Mouse (Mus musculus): ENCODE results near the gene Itga2b. TPM values are rescaled to one million over a fixed set of nuclear protein-coding genes. Genes with fewer than 3 reads are reported as not detected.

Itga2b gene
- polyA plus RNA-seq, 1 experiment from 2014 or later = 5.4 TPM

DNA sequence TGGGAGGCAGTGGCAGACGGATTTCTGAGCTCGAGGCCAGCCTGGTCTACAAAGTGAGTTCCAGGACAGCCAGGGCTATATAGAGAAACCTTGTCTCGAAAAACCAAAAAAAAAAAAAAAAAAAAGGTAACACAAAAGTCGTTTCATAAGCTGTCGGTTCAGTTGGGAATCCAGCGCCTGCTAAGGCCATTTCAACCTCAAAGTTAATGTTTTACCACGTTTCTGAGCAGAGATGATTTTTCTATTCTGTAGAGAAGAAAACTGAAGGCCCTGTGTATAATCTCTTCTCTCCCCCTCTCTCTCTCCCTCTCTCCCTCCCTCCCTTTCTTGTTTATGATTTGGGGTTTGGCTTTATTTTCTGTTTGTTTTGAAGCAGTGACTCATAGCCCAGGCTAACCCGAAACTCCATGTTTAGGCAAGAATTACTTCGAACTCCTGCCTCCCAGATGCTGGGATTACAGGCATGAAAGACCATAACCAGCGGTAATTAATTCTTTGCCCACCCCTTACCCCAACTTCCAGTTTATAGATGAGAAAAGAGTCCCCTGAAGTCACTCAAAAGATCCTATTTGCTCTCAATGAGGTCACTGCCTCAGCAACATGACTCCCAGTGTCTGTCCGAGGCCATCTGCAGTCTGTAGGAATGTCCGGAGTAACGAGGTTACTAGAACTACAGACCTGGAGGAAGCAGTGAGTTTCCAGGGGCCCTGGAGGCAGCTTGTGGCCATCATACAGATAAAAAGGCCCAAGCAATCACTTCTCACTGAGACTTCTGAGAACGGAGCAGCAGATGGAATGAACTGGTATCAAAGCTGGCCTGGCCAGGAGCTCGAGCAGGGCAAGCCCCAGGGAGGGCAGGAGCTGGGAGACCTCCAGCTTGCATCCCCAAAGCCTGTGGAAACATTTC, 60.8 kb downstream of the Itga2b start:
- Histone ChIP-seq H3K9me3 (ENCODE audit: control insufficient read depth, low read length) (no peaks in the 10 kb centered on the region), H3K9ac (ENCODE audit: low read length) (no peak overlapping the region), H3K4me1 (replicated peaks; ENCODE audit: control insufficient read depth, insufficient read depth) (peaks cover 5% of the 10 kb centered on the region; the same call in 1 of the 2 replicates), H3K4me3 (ENCODE audit: low read depth, low read length) (peak overlapping the region; percentile 29), H3K27ac (replicated peaks) (peak overlapping the region; percentile 71; the same call in 1 of the 2 replicates), H3K27me3 (ENCODE audit: control insufficient read depth, insufficient read depth, low read length) (no peaks in the 10 kb centered on the region), H3K4me2 (replicated peaks; ENCODE audit: low read depth) (peak overlapping the region; percentile 46), H3K36me3 (ENCODE audit: control insufficient read depth, insufficient read depth, low read length) (peaks cover 6% of the 10 kb centered on the region; the same call in 1 of the 2 replicates)
- WGBS = 27% methylated on average over 15 of the region's 15 CpGs
- no peak for TF ChIP-seq EP300 (optimal IDR thresholded peaks at IDR 0.05)
- TF ChIP-seq CTCF (IDR thresholded peaks at IDR 0.05; ENCODE audit: low read depth) = no peak
- no peak for DNase-seq (ENCODE audit: low spot score)
- no peak for ATAC-seq (ENCODE audit: low FRiP score, low TSS enrichment)

DNA sequence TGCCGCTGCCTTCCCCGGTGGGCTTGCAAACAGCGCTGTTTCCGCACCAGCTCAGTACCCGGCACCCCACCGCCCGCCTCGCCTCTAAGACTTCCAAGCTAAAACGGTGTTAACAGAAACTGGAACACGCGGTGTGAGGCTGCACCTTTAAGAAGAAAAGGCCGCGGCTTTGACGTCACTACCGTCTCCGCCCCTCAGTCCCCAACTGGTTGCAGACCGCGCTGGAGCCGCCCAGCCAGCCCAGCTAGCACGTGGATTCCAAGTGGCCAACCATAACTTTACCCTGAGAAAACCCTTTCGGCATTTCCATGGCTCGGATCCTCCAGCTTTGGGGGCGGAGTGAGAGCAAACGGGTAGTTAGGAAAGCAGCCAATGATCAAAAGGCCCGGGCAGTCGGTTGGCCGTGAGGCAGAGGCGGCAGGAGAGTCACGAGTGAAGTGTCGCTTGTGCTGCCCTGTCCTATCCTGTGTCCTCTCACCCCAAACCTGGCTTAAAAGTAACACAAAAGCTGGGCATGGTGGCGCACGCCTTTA, 61.5 kb downstream of the Itga2b start:
- peak; percentile 89 for ATAC-seq (ENCODE audit: low FRiP score, low TSS enrichment)

DNA sequence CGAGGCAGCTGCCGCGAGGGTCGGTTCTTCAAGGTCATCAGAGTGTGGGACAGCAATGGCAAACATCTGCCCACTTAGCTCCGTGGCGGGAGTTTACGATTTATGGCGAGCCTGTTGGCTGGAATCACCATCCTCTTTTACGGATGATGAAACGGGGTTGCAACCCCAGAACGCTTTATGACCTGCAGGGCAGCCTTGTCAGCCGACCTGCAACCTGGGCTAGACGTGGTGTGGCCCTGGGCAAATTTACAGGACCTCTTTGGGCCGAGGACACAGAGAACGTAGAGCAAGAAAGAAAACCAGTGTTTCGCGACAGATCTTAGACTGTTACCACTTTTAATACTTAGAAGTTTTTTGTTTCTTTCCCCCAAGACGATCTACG, 62.1 kb downstream of the Itga2b start, which contains the start of gene Slc25a39:
Gene Slc25a39, minus strand, starts transcription at position 113 of the 382 bp plus-strand sequence.
- Histone ChIP-seq H3K36me3 (ENCODE audit: control insufficient read depth, insufficient read depth, low read length) (peaks cover 14% of the 10 kb centered on the region; the same call in 1 of the 2 replicates), H3K27ac (replicated peaks) (peak within 1 kb of the TSS; percentile 91), H3K4me2 (replicated peaks; ENCODE audit: low read depth) (peak within 1 kb of the TSS; percentile 70), H3K4me3 (ENCODE audit: low read depth, low read length) (peak within 1 kb of the TSS; percentile 81), H3K27me3 (ENCODE audit: control insufficient read depth, insufficient read depth, low read length) (no peaks in the 10 kb centered on the region), H3K9ac (ENCODE audit: low read length) (peak within 1 kb of the TSS; percentile 79), H3K9me3 (ENCODE audit: control insufficient read depth, low read length) (no peaks in the 10 kb centered on the region), H3K4me1 (replicated peaks; ENCODE audit: control insufficient read depth, insufficient read depth) (peaks cover 5% of the 10 kb centered on the region; the same call in 1 of the 2 replicates)
- TF ChIP-seq EP300 (optimal IDR thresholded peaks at IDR 0.05) = no peak
- no peak for TF ChIP-seq CTCF (IDR thresholded peaks at IDR 0.05; ENCODE audit: low read depth)
- peak; percentile 2; the same call in 1 of the 2 replicates for ATAC-seq (ENCODE audit: low FRiP score, low TSS enrichment)
- no peak for DNase-seq (ENCODE audit: low spot score)
- under 1% methylated on average over 19 of the region's 19 CpGs for WGBS

More for the DNA sequence above, 61.5 kb downstream of the Itga2b start:
- H3K4me2 ChIP-seq (replicated peaks; ENCODE audit: low read depth) = peak overlapping the region; percentile 70
- TF ChIP-seq EP300 (optimal IDR thresholded peaks at IDR 0.05) (peak; percentile 59), CTCF (IDR thresholded peaks at IDR 0.05; ENCODE audit: low read depth) (no peak)
- peak overlapping the region; percentile 91 for H3K27ac ChIP-seq (replicated peaks)
- H3K27me3 ChIP-seq (ENCODE audit: control insufficient read depth, insufficient read depth, low read length) = no peaks in the 10 kb centered on the region
- peak overlapping the region; percentile 79 for H3K9ac ChIP-seq (ENCODE audit: low read length)
- peak; percentile 97 for DNase-seq (ENCODE audit: low spot score)
- 0% methylated on average over 32 of the region's 32 CpGs for WGBS
- peaks cover 5% of the 10 kb centered on the region; the same call in 1 of the 2 replicates for H3K4me1 ChIP-seq (replicated peaks; ENCODE audit: control insufficient read depth, insufficient read depth)
- no peaks in the 10 kb centered on the region for H3K9me3 ChIP-seq (ENCODE audit: control insufficient read depth, low read length)
- peaks cover 11% of the 10 kb centered on the region; the same call in 1 of the 2 replicates for H3K36me3 ChIP-seq (ENCODE audit: control insufficient read depth, insufficient read depth, low read length)
- H3K4me3 ChIP-seq (ENCODE audit: low read depth, low read length) = peak overlapping the region; percentile 81

DNA sequence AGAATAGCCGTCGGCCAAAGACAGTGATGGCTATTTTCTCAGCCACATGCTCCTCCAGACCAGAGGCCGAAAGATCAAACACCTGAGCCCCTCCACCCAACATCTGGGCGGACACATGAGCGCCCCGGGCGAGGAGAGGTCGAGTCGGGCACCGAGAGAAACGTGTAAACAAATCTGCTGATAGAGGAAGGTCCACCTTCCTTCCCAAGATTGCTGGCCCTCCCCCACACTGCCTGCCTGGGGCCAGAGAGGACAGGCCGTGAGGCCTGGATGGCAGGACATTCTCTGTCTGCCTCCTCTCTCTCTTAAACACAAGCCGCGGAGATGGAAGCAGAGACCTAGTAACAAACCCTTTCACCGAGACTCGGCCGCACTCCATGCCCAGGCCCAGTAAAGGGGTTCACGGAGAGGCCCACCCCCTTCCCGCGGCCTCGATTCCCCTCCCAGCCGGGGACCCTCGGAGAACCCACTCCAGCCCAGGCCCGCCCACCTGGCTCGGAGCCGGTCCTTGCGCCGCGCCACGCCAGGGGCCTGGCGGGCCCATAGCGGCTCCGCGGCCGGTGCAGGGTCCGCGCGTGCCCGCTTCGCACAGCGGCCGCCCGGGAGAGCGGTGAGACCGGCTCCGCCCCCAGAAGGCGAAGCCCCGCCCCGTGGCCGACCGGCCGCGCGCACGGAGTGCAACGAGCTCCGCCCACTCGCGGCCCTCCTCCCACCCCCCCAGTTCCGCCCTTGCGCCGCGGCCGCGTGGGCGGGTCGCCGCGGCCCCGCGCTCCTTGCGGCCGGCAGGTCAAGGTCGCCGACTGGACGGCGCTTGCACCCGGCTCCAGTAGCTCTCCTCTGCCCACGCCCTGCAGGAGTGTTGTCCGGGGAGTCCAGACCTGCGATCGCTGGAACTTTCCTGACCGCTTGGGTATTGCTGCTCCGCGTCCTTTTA, 62.8 kb downstream of the Itga2b start:
- peak; percentile 73 for ATAC-seq (ENCODE audit: low FRiP score, low TSS enrichment)
- Histone ChIP-seq H3K27ac (replicated peaks) (peak overlapping the region; percentile 91), H3K9me3 (ENCODE audit: control insufficient read depth, low read length) (no peaks in the 10 kb centered on the region), H3K4me1 (replicated peaks; ENCODE audit: control insufficient read depth, insufficient read depth) (peaks cover 5% of the 10 kb centered on the region; the same call in 1 of the 2 replicates), H3K4me2 (replicated peaks; ENCODE audit: low read depth) (peak overlapping the region; percentile 70), H3K4me3 (ENCODE audit: low read depth, low read length) (peak overlapping the region; percentile 81), H3K36me3 (ENCODE audit: control insufficient read depth, insufficient read depth, low read length) (peaks cover 19% of the 10 kb centered on the region), H3K9ac (ENCODE audit: low read length) (peak overlapping the region; percentile 79), H3K27me3 (ENCODE audit: control insufficient read depth, insufficient read depth, low read length) (no peaks in the 10 kb centered on the region)
- TF ChIP-seq EP300 (optimal IDR thresholded peaks at IDR 0.05) = no peak
- under 1% methylated on average over 56 of the region's 85 CpGs for WGBS
- peak; percentile 96 for DNase-seq (ENCODE audit: low spot score)

DNA sequence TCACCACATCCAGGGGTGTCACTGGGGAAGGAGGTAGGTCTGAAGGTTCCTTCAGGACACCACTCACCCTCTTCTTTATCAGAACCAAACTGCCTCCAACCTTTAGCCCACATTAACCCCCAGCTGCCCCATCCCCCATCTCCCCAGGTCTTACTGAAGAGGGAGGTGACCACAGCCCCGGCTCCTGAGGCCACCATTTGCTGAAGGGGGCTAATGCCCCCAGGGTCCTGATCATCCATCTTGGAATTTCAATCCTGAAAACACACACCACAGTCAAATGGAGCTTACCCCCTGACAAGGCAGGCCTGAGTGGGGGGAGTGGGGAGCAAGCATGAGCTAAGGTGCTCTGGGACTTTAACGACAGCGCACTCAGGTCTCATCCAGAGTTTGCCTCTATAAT, 63.5 kb downstream of the Itga2b start:
- Histone ChIP-seq H3K4me3 (ENCODE audit: low read depth, low read length) (peak overlapping the region; percentile 81), H3K27ac (replicated peaks) (peak overlapping the region; percentile 91; the same call in 1 of the 2 replicates)
- 9% methylated on average over 3 of the region's 3 CpGs for WGBS

More for the DNA sequence above, 63.5 kb downstream of the Itga2b start:
- TF ChIP-seq CTCF (IDR thresholded peaks at IDR 0.05; ENCODE audit: low read depth) = no peak
- no peak for TF ChIP-seq EP300 (optimal IDR thresholded peaks at IDR 0.05)
- H3K4me1 ChIP-seq (replicated peaks; ENCODE audit: control insufficient read depth, insufficient read depth) = peaks cover 5% of the 10 kb centered on the region; the same call in 1 of the 2 replicates
- no peak for DNase-seq (ENCODE audit: low spot score)
- peaks cover 20% of the 10 kb centered on the region for H3K36me3 ChIP-seq (ENCODE audit: control insufficient read depth, insufficient read depth, low read length)
- H3K27me3 ChIP-seq (ENCODE audit: control insufficient read depth, insufficient read depth, low read length) = no peaks in the 10 kb centered on the region
- H3K9ac ChIP-seq (ENCODE audit: low read length) = peak overlapping the region; percentile 79
- no peak for ATAC-seq (ENCODE audit: low FRiP score, low TSS enrichment)
- peak overlapping the region; percentile 70 for H3K4me2 ChIP-seq (replicated peaks; ENCODE audit: low read depth)
- H3K9me3 ChIP-seq (ENCODE audit: control insufficient read depth, low read length) = no peaks in the 10 kb centered on the region
